Mouse (Mus musculus) cortical plate, adult 2 months (tissue): ENCODE results near the gene Kcnh7. TPM values are rescaled to one million over a fixed set of nuclear protein-coding genes. Genes with fewer than 3 reads are reported as not detected.

Source experiments
- H3K27ac ChIP-seq: fragments of 200-500 bp; 2 replicates; pipeline ENCODE4 v1.5.1; 2012; ENCODE audit warnings: low read length, control low read depth, inconsistent platforms; ENCODE audit not compliant: insufficient read depth
- H3K4me1 ChIP-seq: fragments of 200-500 bp; 2 replicates; pipeline ENCODE4 v1.6.1; 2011; ENCODE audit warnings: low read length; ENCODE audit not compliant: control insufficient read depth, insufficient read depth
- H3K4me3 ChIP-seq: fragments of 200-500 bp; 2 replicates; pipeline ENCODE4 v1.5.1; 2011; ENCODE audit warnings: mild to moderate bottlenecking, low read length, control low read depth; ENCODE audit not compliant: insufficient read depth
- CTCF ChIP-seq: fragments of 200-500 bp; IDR thresholded peaks from 2 replicates; pipeline ENCODE4 v1.5.1; 2011; ENCODE audit warnings: mild to moderate bottlenecking, control low read depth, low read length; ENCODE audit not compliant: insufficient read depth; ENCODE audit errors: extremely low read depth
- POLR2A ChIP-seq: fragments of 200-500 bp; IDR thresholded peaks from 2 replicates; pipeline ENCODE4 v1.6.1; 2011; ENCODE audit warnings: mild to moderate bottlenecking, low read length, control low read depth; ENCODE audit not compliant: insufficient read depth; ENCODE audit errors: extremely low read depth
- polyA plus RNA-seq: library from polyadenylated mRNA; depleted of rRNA; stranded (reverse); fragments of >200 nt; gene quantifications from 2 replicates; pipeline ENCODE4 v1.2.3, GENCODE M21; 2012

Gene Kcnh7
- polyA plus RNA-seq, 1 experiment: 26.9 TPM

- no peak overlapping the region; the same call in 1 of the 2 replicates for H3K4me3 ChIP-seq
- TF ChIP-seq POLR2A (no peak), CTCF (no peak)
- H3K4me1 ChIP-seq: no peaks in the 10 kb centered on the region
- no peak overlapping the region for H3K27ac ChIP-seq
Measured at GRCm38 (mm10) chr2:62644891-62645290, 539.2 kb downstream of the Kcnh7 start.
